Mouse (Mus musculus): ENCODE measurements around the gene Olfr1097. TPM values are rescaled to one million over a fixed set of nuclear protein-coding genes. Genes with fewer than 3 reads are reported as not detected.

Olfr1097 gene
- not detected in 2 replicates for polyA plus RNA-seq (2015; fragmentation: Nextera tagmentation; extraction: Ambion mirVana)

GRCm38 (mm10) chr2:86892116-86892515 is at the start of gene Olfr1097:
Olfr1097 (minus strand) TSS chr2:86892216.
- 93% methylated on average over 1 of the region's 1 CpGs for WGBS
- no peak within 1 kb of the TSS for H3K4me3 ChIP-seq
- H3K4me2 ChIP-seq, result no peak within 1 kb of the TSS
- H3K9me3 ChIP-seq (replicated peaks), result no peaks in the 10 kb centered on the region
- H3K36me3 ChIP-seq (ENCODE audit: poor library complexity, severe bottlenecking), result no peaks in the 10 kb centered on the region
- H3K9ac ChIP-seq, result no peak within 1 kb of the TSS
- no peak within 1 kb of the TSS for H3K27ac ChIP-seq
- H3K27me3 ChIP-seq, result no peaks in the 10 kb centered on the region
- no peak for ATAC-seq
- no peaks in the 10 kb centered on the region for H3K4me1 ChIP-seq

- no peaks in the 10 kb centered on the region for H3K27me3 ChIP-seq
- no peak overlapping the region for H3K4me2 ChIP-seq
- no peak overlapping the region for H3K4me3 ChIP-seq
- no peak for ATAC-seq
- no peaks in the 10 kb centered on the region for H3K36me3 ChIP-seq (ENCODE audit: poor library complexity, severe bottlenecking)
- H3K27ac ChIP-seq, result no peak overlapping the region
- no peak overlapping the region for H3K9ac ChIP-seq
- H3K9me3 ChIP-seq (replicated peaks), result no peaks in the 10 kb centered on the region
- H3K4me1 ChIP-seq, result no peaks in the 10 kb centered on the region
Measured at GRCm38 (mm10) chr2:86926557-86926956, 34.5 kb upstream of the Olfr1097 start.

- no peak within 1 kb of the TSS for H3K27ac ChIP-seq
- no peaks in the 10 kb centered on the region for H3K4me1 ChIP-seq
- no peak within 1 kb of the TSS for H3K9ac ChIP-seq
- H3K27me3 ChIP-seq, result no peaks in the 10 kb centered on the region
- no peak for ATAC-seq
- H3K4me3 ChIP-seq, result no peak within 1 kb of the TSS
- H3K9me3 ChIP-seq (replicated peaks), result no peaks in the 10 kb centered on the region
- H3K36me3 ChIP-seq (ENCODE audit: poor library complexity, severe bottlenecking), result no peaks in the 10 kb centered on the region
- WGBS, result 96% methylated on average over 1 of the region's 1 CpGs
- H3K4me2 ChIP-seq, result no peak within 1 kb of the TSS
Measured at GRCm38 (mm10) chr2:86924445-86924844, 32.4 kb upstream of the Olfr1097 start, which contains the start of gene Olfr1098. Olfr1098 (minus strand) TSS chr2:86924545.

- no peak for ATAC-seq
- 89% methylated on average over 2 of the region's 2 CpGs for WGBS
- no peaks in the 10 kb centered on the region for H3K4me1 ChIP-seq
Measured at GRCm38 (mm10) chr2:86905647-86906046, 13.6 kb upstream of the Olfr1097 start.

GRCm38 (mm10) chr2:86874702-86875101 is 17.3 kb downstream of the Olfr1097 start, which contains the start of gene Gm13723:
Gm13723 (minus strand) TSS chr2:86874802.
- Histone ChIP-seq H3K36me3 (ENCODE audit: poor library complexity, severe bottlenecking) (no peaks in the 10 kb centered on the region), H3K27ac (no peak within 1 kb of the TSS), H3K9ac (no peak within 1 kb of the TSS), H3K4me2 (no peak within 1 kb of the TSS), H3K4me3 (no peak within 1 kb of the TSS), H3K4me1 (no peaks in the 10 kb centered on the region), H3K27me3 (no peaks in the 10 kb centered on the region), H3K9me3 (replicated peaks) (no peaks in the 10 kb centered on the region)
- WGBS, result 78% methylated on average over 1 of the region's 1 CpGs
- no peak for ATAC-seq

More at GRCm38 (mm10) chr2:86905647-86906046, 13.6 kb upstream of the Olfr1097 start:
- H3K9me3 ChIP-seq (replicated peaks), result no peaks in the 10 kb centered on the region
- no peak overlapping the region for H3K4me3 ChIP-seq
- H3K36me3 ChIP-seq (ENCODE audit: poor library complexity, severe bottlenecking), result no peaks in the 10 kb centered on the region
- H3K9ac ChIP-seq, result no peak overlapping the region
- no peak overlapping the region for H3K27ac ChIP-seq
- H3K4me2 ChIP-seq, result no peak overlapping the region
- H3K27me3 ChIP-seq, result no peaks in the 10 kb centered on the region

GRCm38 (mm10) chr2:86851596-86851995 is 40.4 kb downstream of the Olfr1097 start, which contains the start of gene Olfr1095:
Olfr1095 (minus strand) TSS chr2:86851696.
- Histone ChIP-seq H3K4me1 (no peaks in the 10 kb centered on the region), H3K4me2 (no peak within 1 kb of the TSS), H3K27ac (no peak within 1 kb of the TSS), H3K27me3 (no peaks in the 10 kb centered on the region), H3K9ac (no peak within 1 kb of the TSS), H3K9me3 (replicated peaks) (no peaks in the 10 kb centered on the region), H3K4me3 (no peak within 1 kb of the TSS), H3K36me3 (ENCODE audit: poor library complexity, severe bottlenecking) (no peaks in the 10 kb centered on the region)
- no peak for ATAC-seq
- 90% methylated on average over 3 of the region's 3 CpGs for WGBS

Other genes with a start within 250 kb of the Olfr1097 start
- not detected in 2 replicates for gene Olfr1085, start 230.2 kb downstream of the Olfr1097 start, polyA plus RNA-seq (2015; fragmentation: Nextera tagmentation; extraction: Ambion mirVana)
- gene Olfr1086, start 212.1 kb downstream of the Olfr1097 start, polyA plus RNA-seq (2015; fragmentation: Nextera tagmentation; extraction: Ambion mirVana), result not detected in 2 replicates
- not detected in 2 replicates for gene Olfr1087, start 193.8 kb downstream of the Olfr1097 start, polyA plus RNA-seq (2015; fragmentation: Nextera tagmentation; extraction: Ambion mirVana)
- not detected in 2 replicates for gene Olfr1089, start 158.5 kb downstream of the Olfr1097 start, polyA plus RNA-seq (2015; fragmentation: Nextera tagmentation; extraction: Ambion mirVana)
- not detected in 2 replicates for gene Olfr1090, start 133.2 kb downstream of the Olfr1097 start, polyA plus RNA-seq (2015; fragmentation: Nextera tagmentation; extraction: Ambion mirVana)
- not detected in 2 replicates for gene Olfr1093, start 109.7 kb downstream of the Olfr1097 start, polyA plus RNA-seq (2015; fragmentation: Nextera tagmentation; extraction: Ambion mirVana)
- not detected in 2 replicates for gene Olfr141, start 82.2 kb downstream of the Olfr1097 start, polyA plus RNA-seq (2015; fragmentation: Nextera tagmentation; extraction: Ambion mirVana)
- not detected in 2 replicates for gene Olfr1094, start 67.6 kb downstream of the Olfr1097 start, polyA plus RNA-seq (2015; fragmentation: Nextera tagmentation; extraction: Ambion mirVana)
- gene Olfr1095, start 40.5 kb downstream of the Olfr1097 start, polyA plus RNA-seq (2015; fragmentation: Nextera tagmentation; extraction: Ambion mirVana), result not detected in 2 replicates
- not detected in 2 replicates for gene Gm13723, start 17.4 kb downstream of the Olfr1097 start, polyA plus RNA-seq (2015; fragmentation: Nextera tagmentation; extraction: Ambion mirVana)
- not detected in 2 replicates for gene Olfr1098, start 32.3 kb upstream of the Olfr1097 start, polyA plus RNA-seq (2015; fragmentation: Nextera tagmentation; extraction: Ambion mirVana)
- not detected in 2 replicates for gene Olfr1099, start 68.5 kb upstream of the Olfr1097 start, polyA plus RNA-seq (2015; fragmentation: Nextera tagmentation; extraction: Ambion mirVana)
- not detected in 2 replicates for gene Olfr1100, start 87.7 kb upstream of the Olfr1097 start, polyA plus RNA-seq (2015; fragmentation: Nextera tagmentation; extraction: Ambion mirVana)
- gene Olfr1101, start 99.0 kb upstream of the Olfr1097 start, polyA plus RNA-seq (2015; fragmentation: Nextera tagmentation; extraction: Ambion mirVana), result not detected in 2 replicates
- not detected in 2 replicates for gene Olfr1102, start 106.2 kb upstream of the Olfr1097 start, polyA plus RNA-seq (2015; fragmentation: Nextera tagmentation; extraction: Ambion mirVana)
- not detected in 2 replicates for gene Olfr1104, start 134.9 kb upstream of the Olfr1097 start, polyA plus RNA-seq (2015; fragmentation: Nextera tagmentation; extraction: Ambion mirVana)
- gene Olfr1105, start 144.3 kb upstream of the Olfr1097 start, polyA plus RNA-seq (2015; fragmentation: Nextera tagmentation; extraction: Ambion mirVana), result not detected in 2 replicates
- not detected in 2 replicates for gene Olfr1106, start 160.1 kb upstream of the Olfr1097 start, polyA plus RNA-seq (2015; fragmentation: Nextera tagmentation; extraction: Ambion mirVana)
- not detected in 2 replicates for gene Olfr1107, start 183.6 kb upstream of the Olfr1097 start, polyA plus RNA-seq (2015; fragmentation: Nextera tagmentation; extraction: Ambion mirVana)
- gene Olfr1109, start 203.8 kb upstream of the Olfr1097 start, polyA plus RNA-seq (2015; fragmentation: Nextera tagmentation; extraction: Ambion mirVana), result not detected in 2 replicates
- gene Olfr259, start 222.4 kb upstream of the Olfr1097 start, polyA plus RNA-seq (2015; fragmentation: Nextera tagmentation; extraction: Ambion mirVana), result not detected in 2 replicates
- not detected in 2 replicates for gene Olfr1110, start 248.1 kb upstream of the Olfr1097 start, polyA plus RNA-seq (2015; fragmentation: Nextera tagmentation; extraction: Ambion mirVana)

All from forebrain, embryonic 13.5 days (tissue).